Mouse (Mus musculus) MEL (cell line): ENCODE results near the gene Magi3. TPM values are rescaled to one million over a fixed set of nuclear protein-coding genes. Genes with fewer than 3 reads are reported as not detected.

Experiments
- DNase-seq: peaks from one replicate; pipeline ENCODE4 v3.0.0; 2011; ENCODE audit warnings: low read depth, low spot score
- H3K27ac ChIP-seq: 2 replicates; pipeline ENCODE4 v1.5.1; 2012; ENCODE audit warnings: low read depth, mild to moderate bottlenecking, control low read depth, low read length, moderate library complexity; ENCODE audit not compliant: control insufficient read depth
- H3K27me3 ChIP-seq, 2 experiments: fragments of 150-350 bp in 1 of 2; sonication (generic) in 1 of 2; 2 replicates each; pipeline ENCODE4 v1.6.1; 2012; ENCODE audit warnings: low read length in 2 of 2, mild to moderate bottlenecking in 2 of 2, improper control_type of control experiment in 1 of 2, moderate library complexity in 1 of 2; ENCODE audit not compliant: insufficient read depth in 2 of 2, control insufficient read depth in 1 of 2
- H3K36me3 ChIP-seq, 2 experiments: 2 replicates each; pipeline ENCODE4 v1.6.1; 2012 to 2014; ENCODE audit warnings: low read length in 2 of 2, improper control_type of control experiment in 1 of 2, inconsistent platforms in 1 of 2, mild to moderate bottlenecking in 1 of 2; ENCODE audit not compliant: insufficient read depth in 2 of 2, control insufficient read depth in 1 of 2
- H3K4me1 ChIP-seq, 2 experiments: fragments of 150-350 bp in 1 of 2; sonication (generic) in 1 of 2; 2 replicates each; pipeline ENCODE4 v1.6.1; 2012; ENCODE audit warnings: low read length in 2 of 2, improper control_type of control experiment in 1 of 2, mild to moderate bottlenecking in 1 of 2; ENCODE audit not compliant: insufficient read depth in 2 of 2, control insufficient read depth in 1 of 2
- H3K4me3 ChIP-seq, 2 experiments: fragments of 150-350 bp in 1 of 2; sonication (generic) in 1 of 2; 2 replicates each; pipeline ENCODE4 v1.5.1; 2012; ENCODE audit warnings: low read depth in 2 of 2, low read length in 2 of 2, mild to moderate bottlenecking in 2 of 2, moderate library complexity in 2 of 2, control low read depth in 1 of 2, improper control_type of control experiment in 1 of 2; ENCODE audit not compliant: control insufficient read depth in 1 of 2, insufficient read depth in 1 of 2
- H3K79me2 ChIP-seq: 2 replicates; pipeline ENCODE4 v1.6.1; 2012; ENCODE audit warnings: mild to moderate bottlenecking, low read length, moderate library complexity; ENCODE audit not compliant: control insufficient read depth, poor library complexity, insufficient read depth
- H3K9ac ChIP-seq: 2 replicates; pipeline ENCODE4 v1.6.1; 2012; ENCODE audit warnings: low read depth, mild to moderate bottlenecking, control low read depth, low read length, moderate library complexity; ENCODE audit not compliant: control insufficient read depth, poor library complexity, severe bottlenecking
- H3K9me3 ChIP-seq: fragments of 150-350 bp; sonication (generic); replicated peaks from 2 replicates; pipeline ENCODE4 v1.6.1; 2012; ENCODE audit warnings: mild to moderate bottlenecking, low read length, improper control_type of control experiment, moderate library complexity; ENCODE audit not compliant: insufficient read depth
- BHLHE40 ChIP-seq: IDR thresholded peaks from 2 replicates; pipeline ENCODE4 v1.6.1; 2012; ENCODE audit warnings: low read depth, mild to moderate bottlenecking, inconsistent platforms, low read length, improper control_type of control experiment, borderline replicate concordance
- CHD2 ChIP-seq: IDR thresholded peaks from 2 replicates; pipeline ENCODE4 v1.6.1; 2011; ENCODE audit warnings: low read length, improper control_type of control experiment
- CTCF ChIP-seq, 3 experiments: IDR thresholded peaks in 2 of 3; conservative IDR thresholded peaks in 1 of 3; 2 replicates each; pipeline ENCODE4 v1.5.1; 2011 to 2012; ENCODE audit warnings: low read length in 3 of 3, low read depth in 2 of 3, mild to moderate bottlenecking in 2 of 3, improper control_type of control experiment in 1 of 3, inconsistent platforms in 1 of 3, mixed read lengths in 1 of 3, moderate library complexity in 1 of 3; ENCODE audit not compliant: control insufficient read depth in 1 of 3, insufficient read depth in 1 of 3, poor library complexity in 1 of 3, severe bottlenecking in 1 of 3
- E2F4 ChIP-seq: IDR thresholded peaks from 2 replicates; pipeline ENCODE4 v1.6.1; 2011; ENCODE audit warnings: low read depth, low read length, improper control_type of control experiment, borderline replicate concordance
- EP300 ChIP-seq, 2 experiments: IDR thresholded peaks; 2 replicates each; pipeline ENCODE4 v1.6.1; 2011; ENCODE audit warnings: improper control_type of control experiment in 2 of 2, low read length in 2 of 2, low read depth in 1 of 2, mild to moderate bottlenecking in 1 of 2
- GATA1 ChIP-seq: IDR thresholded peaks from 2 replicates; pipeline ENCODE4 v1.6.1; 2011; ENCODE audit warnings: low read depth, low read length, improper control_type of control experiment
- MAFK ChIP-seq: IDR thresholded peaks from 2 replicates; pipeline ENCODE4 v1.6.1; 2011; ENCODE audit warnings: low read depth, mild to moderate bottlenecking, low read length, improper control_type of control experiment, borderline replicate concordance
- MAX ChIP-seq: IDR thresholded peaks from 2 replicates; pipeline ENCODE4 v1.6.1; 2011; ENCODE audit warnings: low read length, improper control_type of control experiment
- MXI1 ChIP-seq: IDR thresholded peaks from 2 replicates; pipeline ENCODE4 v1.6.1; 2011; ENCODE audit warnings: mild to moderate bottlenecking, low read depth, low read length, improper control_type of control experiment
- MYC ChIP-seq: IDR thresholded peaks from 2 replicates; pipeline ENCODE4 v1.6.1; 2011; ENCODE audit warnings: low read depth, mild to moderate bottlenecking, low read length, improper control_type of control experiment, moderate library complexity
- NELFE ChIP-seq: IDR thresholded peaks from 2 replicates; pipeline ENCODE4 v1.6.1; 2011; ENCODE audit warnings: low read depth, low read length, improper control_type of control experiment
- NRF1 ChIP-seq: IDR thresholded peaks from 2 replicates; pipeline ENCODE4 v1.6.1; 2014; ENCODE audit warnings: low read depth, mild to moderate bottlenecking, inconsistent platforms, low read length, improper control_type of control experiment, moderate library complexity; ENCODE audit not compliant: poor library complexity, insufficient read depth, severe bottlenecking
- POLR2A ChIP-seq, 2 experiments: IDR thresholded peaks; 2 replicates each; pipeline ENCODE4 v1.6.1; 2011 to 2012; ENCODE audit warnings: low read length in 2 of 2, mild to moderate bottlenecking in 2 of 2, control low read depth in 1 of 2, improper control_type of control experiment in 1 of 2, low read depth in 1 of 2, moderate library complexity in 1 of 2; ENCODE audit not compliant: control insufficient read depth in 1 of 2, insufficient read depth in 1 of 2, poor library complexity in 1 of 2
- POLR2AphosphoS2 ChIP-seq: IDR thresholded peaks from 2 replicates; pipeline ENCODE4 v1.6.1; 2011; ENCODE audit warnings: low read length, improper control_type of control experiment
- RAD21 ChIP-seq: IDR thresholded peaks from 2 replicates; pipeline ENCODE4 v1.6.1; 2011; ENCODE audit warnings: mild to moderate bottlenecking, low read depth, low read length, improper control_type of control experiment
- RCOR1 ChIP-seq: IDR thresholded peaks from 2 replicates; pipeline ENCODE4 v1.6.1; 2012; ENCODE audit warnings: low read depth, mild to moderate bottlenecking, inconsistent platforms, low read length, improper control_type of control experiment
- SIN3A ChIP-seq: IDR thresholded peaks from 2 replicates; pipeline ENCODE4 v1.6.1; 2012; ENCODE audit warnings: low read length, improper control_type of control experiment, inconsistent platforms
- TCF12 ChIP-seq: IDR thresholded peaks from 2 replicates; pipeline ENCODE4 v1.6.1; 2014; ENCODE audit warnings: low read depth, mild to moderate bottlenecking, inconsistent platforms, low read length, improper control_type of control experiment, moderate library complexity
- UBTF ChIP-seq: IDR thresholded peaks from 2 replicates; pipeline ENCODE4 v1.6.1; 2012; ENCODE audit warnings: low read depth, mild to moderate bottlenecking, inconsistent platforms, low read length, improper control_type of control experiment, moderate library complexity, borderline replicate concordance; ENCODE audit not compliant: insufficient read depth
- USF2 ChIP-seq, 2 experiments: IDR thresholded peaks; 2 replicates each; pipeline ENCODE4 v1.6.1; 2011 to 2012; ENCODE audit warnings: improper control_type of control experiment in 2 of 2, low read length in 2 of 2, borderline replicate concordance in 1 of 2, inconsistent platforms in 1 of 2, low read depth in 1 of 2, mild to moderate bottlenecking in 1 of 2; ENCODE audit not compliant: insufficient read depth in 1 of 2
- ZC3H11A ChIP-seq: IDR thresholded peaks from 2 replicates; pipeline ENCODE4 v1.6.1; 2012; ENCODE audit warnings: low read depth, mild to moderate bottlenecking, inconsistent platforms, low read length, improper control_type of control experiment
- ZKSCAN1 ChIP-seq: IDR thresholded peaks from 2 replicates; pipeline ENCODE4 v1.6.1; 2012; ENCODE audit warnings: low read depth, mild to moderate bottlenecking, inconsistent platforms, low read length, improper control_type of control experiment, moderate library complexity
- polyA plus RNA-seq, 2 experiments: library from polyadenylated mRNA; stranded (reverse) in 1 of 2; unstranded in 1 of 2; fragments of >175 nt in 1 of 2; fragments of >200 nt in 1 of 2; gene quantifications; 2 replicates each; pipeline versions ENCODE4 v1.2.1 to v1.2.4; 2012; ENCODE audit warnings: low replicate concordance in 2 of 2, low read depth in 1 of 2; ENCODE audit not compliant: insufficient read length in 2 of 2, insufficient read depth in 1 of 2, missing spikeins in 1 of 2
- total RNA-seq: library from RNA; depleted of rRNA; stranded (reverse); fragments of 300-350 nt; gene quantifications from 2 replicates; pipeline ENCODE4 v1.2.3, GENCODE M21; 2012

The Magi3 gene
- total and polyA plus RNA-seq, 3 experiments, result 0.04 to 0.18 TPM; not detected in 1

DNA sequence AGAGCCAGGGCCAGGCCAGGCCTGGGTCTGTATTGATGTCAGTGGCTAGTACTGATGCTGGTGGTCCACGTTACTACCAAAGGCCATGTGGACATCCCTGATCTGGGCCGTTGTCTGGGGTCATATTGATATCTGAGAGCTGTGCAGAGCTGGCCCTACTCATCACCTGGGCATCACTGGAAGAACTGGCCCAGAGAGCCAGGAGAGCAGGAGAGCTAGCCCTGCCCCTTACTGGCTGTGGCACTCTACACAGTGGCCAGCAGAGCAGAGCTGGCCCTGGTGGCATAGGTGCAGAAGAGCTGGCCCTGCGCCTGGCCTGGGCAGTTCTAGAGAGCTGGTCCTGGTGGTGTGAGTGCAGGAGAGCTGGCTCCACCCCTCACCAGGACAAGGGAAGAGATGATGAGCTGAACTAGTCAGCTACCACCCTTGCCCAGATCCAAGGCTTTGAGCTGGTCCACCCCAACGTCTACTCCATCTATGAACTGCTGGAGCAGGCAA lies 81.2 kb downstream of the Magi3 start:
- H3K79me2 ChIP-seq, result no peaks in the 10 kb centered on the region
- no peak for TF ChIP-seq POLR2AphosphoS2
- TF ChIP-seq MXI1, result no peak
- TF ChIP-seq MAFK, result no peak
- no peak for TF ChIP-seq USF2 (IDR thresholded peaks at IDR 0.05; ENCODE audit: borderline replicate concordance in 1 of 2, insufficient read depth in 1 of 2, low read depth in 1 of 2, low read length in 2 of 2)
- TF ChIP-seq CHD2, result no peak
- TF ChIP-seq MAX, result no peak
- no peak for TF ChIP-seq RAD21
- TF ChIP-seq MYC, result no peak
- no peak for TF ChIP-seq BHLHE40
- TF ChIP-seq EP300 (IDR thresholded peaks at IDR 0.05; ENCODE audit: low read depth in 1 of 2, low read length in 2 of 2), result no peak
- TF ChIP-seq NRF1, result no peak
- no peak for TF ChIP-seq POLR2A (IDR thresholded peaks at IDR 0.05; ENCODE audit: control insufficient read depth in 1 of 2, insufficient read depth in 1 of 2, low read depth in 1 of 2, low read length in 2 of 2, poor library complexity in 1 of 2)
- no peak for TF ChIP-seq CTCF (IDR thresholded peaks at IDR 0.05 in 2 of 3, conservative IDR thresholded peaks at IDR 0.05 in 1 of 3; ENCODE audit: control insufficient read depth in 1 of 3, insufficient read depth in 1 of 3, low read depth in 2 of 3, low read length in 3 of 3, poor library complexity in 1 of 3, severe bottlenecking in 1 of 3)
- no peak for TF ChIP-seq TCF12
- TF ChIP-seq E2F4, result no peak
- no peak for TF ChIP-seq GATA1
- TF ChIP-seq UBTF, result no peak
- TF ChIP-seq SIN3A, result no peak
- TF ChIP-seq, all 39 proteins: peak for 0
- H3K27me3 ChIP-seq, result peaks cover 4 to 25% of the 10 kb centered on the region in 2 experiments
- DNase-seq, result no peak
- no peaks in the 10 kb centered on the region for H3K9me3 ChIP-seq
- H3K36me3 ChIP-seq, result no peaks in the 10 kb centered on the region
- no peak overlapping the region for H3K4me3 ChIP-seq
- H3K9ac ChIP-seq, result no peak overlapping the region
- no peak overlapping the region for H3K27ac ChIP-seq
- no peaks in the 10 kb centered on the region for H3K4me1 ChIP-seq

DNA sequence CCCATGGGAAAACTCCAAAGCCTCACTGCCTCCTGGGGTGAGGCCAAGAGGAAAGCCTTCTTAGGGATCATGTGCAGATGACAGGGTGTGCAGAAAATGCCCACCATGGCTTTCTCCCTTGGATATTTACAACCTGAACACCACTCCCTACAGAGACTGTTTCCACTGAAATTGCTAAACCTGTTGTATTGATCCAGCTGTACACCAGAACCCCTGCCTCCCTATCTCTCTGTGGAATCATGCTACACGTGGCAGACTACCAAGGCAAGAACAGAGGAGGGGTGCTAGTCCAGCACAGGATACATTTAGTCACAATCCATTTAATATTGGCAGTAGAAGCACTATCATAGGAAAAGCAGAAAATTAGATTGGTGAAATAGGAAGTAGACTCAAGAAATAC lies 94.5 kb downstream of the Magi3 start:
- TF ChIP-seq ZC3H11A, result no peak
- TF ChIP-seq RCOR1, result no peak
- TF ChIP-seq ZKSCAN1, result no peak
- no peak for TF ChIP-seq NELFE
- no peaks in the 10 kb centered on the region for H3K4me1 ChIP-seq
- DNase-seq, result no peak
- H3K27me3 ChIP-seq, result peaks cover 3 to 4% of the 10 kb centered on the region in 2 experiments
- no peak overlapping the region for H3K27ac ChIP-seq
- H3K36me3 ChIP-seq, result no peaks in the 10 kb centered on the region
- no peak overlapping the region for H3K9ac ChIP-seq
- no peaks in the 10 kb centered on the region for H3K79me2 ChIP-seq
- no peak overlapping the region for H3K4me3 ChIP-seq
- no peaks in the 10 kb centered on the region for H3K9me3 ChIP-seq
